Mouse (Mus musculus) liver, postnatal 0 days (tissue): Measurements from ENCODE around the gene Proser2.

Source experiments
- CTCF ChIP-seq: sonication (generic); IDR thresholded peaks from 2 replicates; pipeline ENCODE4 v1.5.1; 2016; ENCODE audit warnings: antibody characterized with exemption, low read depth
- EP300 ChIP-seq: IDR thresholded peaks from 2 replicates; pipeline ENCODE4 v1.6.1; 2016; ENCODE audit warnings: antibody characterized with exemption, low read depth, mild to moderate bottlenecking

- TF ChIP-seq CTCF (no peak), EP300 (no peak)
Observed at GRCm38 (mm10) chr2:6173013-6173412, 43.0 kb upstream of the Proser2 start.
